Mouse (Mus musculus): ENCODE data around the gene Dda1.

DNA sequence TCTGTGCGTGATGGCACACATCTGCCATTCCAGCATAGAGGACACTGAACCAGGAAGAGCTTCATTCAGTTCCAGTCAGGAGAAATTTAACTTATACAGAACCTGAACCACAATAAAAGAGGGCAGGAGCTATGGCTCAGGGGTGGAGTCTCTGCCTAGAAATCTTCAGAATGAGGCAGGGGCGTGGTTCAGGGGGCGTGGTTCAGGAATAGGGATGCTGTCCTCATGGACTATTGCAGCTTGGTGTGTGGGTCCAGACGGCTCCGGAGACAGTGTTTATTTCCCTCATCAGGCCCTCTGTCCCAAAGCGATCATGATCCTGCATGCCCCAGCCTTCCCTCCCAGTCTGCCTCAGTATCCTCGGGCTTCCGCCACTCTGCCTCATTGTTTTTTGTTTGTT, 14.3 kb upstream of the Dda1 start:
- TF ChIP-seq EP300 (IDR thresholded peaks at IDR 0.05; ENCODE audit: insufficient read depth, low read depth, low read length): no peak
- TF ChIP-seq CTCF (IDR thresholded peaks at IDR 0.05; ENCODE audit: low read depth, low read length): no peak

Data from ES-Bruce4 (cell line).